Mouse (Mus musculus) C2C12 (cell line): ENCODE measurements around the gene Tbc1d14. TPM values are rescaled to one million over a fixed set of nuclear protein-coding genes. Genes with fewer than 3 reads are reported as not detected.

Experiments used
- H3K27me3 ChIP-seq: one replicate; pipeline ENCODE4 v1.6.1; 2011; ENCODE audit not compliant: control insufficient read depth, insufficient read depth, insufficient read length
- H3K36me3 ChIP-seq: one replicate; pipeline ENCODE4 v1.6.1; 2011; ENCODE audit not compliant: control insufficient read depth, insufficient read depth
- H3K4me3 ChIP-seq: one replicate; pipeline ENCODE4 v1.5.1; 2011; ENCODE audit warnings: mild to moderate bottlenecking, control low read depth; ENCODE audit not compliant: poor library complexity, insufficient read depth, severe bottlenecking
- H3K79me2 ChIP-seq: one replicate; pipeline ENCODE4 v1.6.1; 2011; ENCODE audit not compliant: control insufficient read depth, insufficient read depth
- H3K79me3 ChIP-seq: one replicate; pipeline ENCODE4 v1.6.1; 2011; ENCODE audit warnings: low read depth, control low read depth
- H3ac ChIP-seq: one replicate; pipeline ENCODE3; 2011; ENCODE audit warnings: low read depth; ENCODE audit not compliant: control insufficient read depth, insufficient read length
- CEBPB ChIP-seq: IDR thresholded peaks from one replicate; pipeline ENCODE4 v1.6.1; 2011; ENCODE audit warnings: low read depth, mild to moderate bottlenecking, control low read depth, moderate library complexity
- CTCF ChIP-seq: IDR thresholded peaks from one replicate; pipeline ENCODE4 v1.5.1; 2011; ENCODE audit not compliant: control insufficient read depth, insufficient read depth, insufficient read length
- FOSL1 ChIP-seq: IDR thresholded peaks from one replicate; pipeline ENCODE4 v1.8.0; 2011; ENCODE audit warnings: mild to moderate bottlenecking, low read length; ENCODE audit not compliant: poor library complexity, insufficient read depth, severe bottlenecking
- MAX ChIP-seq: IDR thresholded peaks from one replicate; pipeline ENCODE4 v1.6.1; 2011; ENCODE audit warnings: mild to moderate bottlenecking, control low read depth
- MYOD1 ChIP-seq: IDR thresholded peaks from one replicate; pipeline ENCODE4 v1.6.1; 2011; ENCODE audit warnings: low read depth; ENCODE audit not compliant: control insufficient read depth, insufficient read length
- MYOG ChIP-seq: IDR thresholded peaks from one replicate; pipeline ENCODE4 v1.6.1; 2011; ENCODE audit not compliant: control insufficient read depth, insufficient read length; ENCODE audit errors: extremely low read depth
- USF1 ChIP-seq: IDR thresholded peaks from one replicate; pipeline ENCODE4 v1.6.1; 2011; ENCODE audit warnings: low read depth, mild to moderate bottlenecking, control low read depth, moderate library complexity
- polyA plus RNA-seq: library from polyadenylated mRNA; unstranded; fragments of >200 nt; fragmentation: generic; extraction: Trizol; gene quantifications from one replicate; pipeline ENCODE4 v1.2.1, GENCODE M21; 2012; ENCODE audit warnings: missing spikeins

The Tbc1d14 gene
- polyA plus RNA-seq, 1 experiment: 10.7 TPM

- peaks cover 6% of the 10 kb centered on the region for H3K36me3 ChIP-seq
- no peak overlapping the region for H3ac ChIP-seq
- H3K79me2 ChIP-seq: peaks cover 77% of the 10 kb centered on the region
- no peak overlapping the region for H3K4me3 ChIP-seq
- H3K27me3 ChIP-seq: no peaks in the 10 kb centered on the region
- no peak for TF ChIP-seq FOSL1
- no peak for TF ChIP-seq CEBPB
- TF ChIP-seq USF1: no peak
- TF ChIP-seq MYOG: no peak
- TF ChIP-seq MYOD1: no peak
- TF ChIP-seq MAX: no peak
- TF ChIP-seq CTCF: no peak
- H3K79me3 ChIP-seq: peaks cover 47% of the 10 kb centered on the region
These were observed 112.7 kb downstream of the Tbc1d14 start for GRCm38 (mm10) chr5:36480398-36480797.

DNA sequence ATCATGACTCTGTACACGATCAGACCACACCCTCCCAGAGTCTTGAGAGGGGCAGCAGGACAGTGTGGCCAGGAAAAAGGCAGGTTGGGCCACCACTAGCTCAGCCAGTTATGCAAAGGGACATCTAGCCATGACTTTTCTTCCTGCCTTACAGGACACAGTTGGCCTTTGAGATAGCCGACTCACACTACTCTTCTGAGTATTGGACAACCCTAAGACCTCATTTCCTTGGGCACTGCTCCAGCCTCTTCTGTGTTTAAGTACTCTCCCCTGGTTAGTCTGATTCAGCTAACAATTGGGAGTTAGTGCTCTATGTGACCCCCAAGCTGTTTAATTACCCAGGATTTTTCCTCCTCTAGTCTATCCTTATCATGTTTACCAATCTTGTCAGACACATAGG is 113.3 kb downstream of the Tbc1d14 start:
- Histone ChIP-seq H3ac (no peak overlapping the region), H3K79me2 (peaks cover 77% of the 10 kb centered on the region), H3K36me3 (peaks cover 10% of the 10 kb centered on the region), H3K4me3 (no peak overlapping the region), H3K79me3 (peaks cover 47% of the 10 kb centered on the region), H3K27me3 (no peaks in the 10 kb centered on the region)
- no peak for TF ChIP-seq MAX
- TF ChIP-seq CEBPB: no peak
- no peak for TF ChIP-seq FOSL1
- TF ChIP-seq CTCF: no peak
- no peak for TF ChIP-seq MYOD1
- TF ChIP-seq MYOG: no peak
- TF ChIP-seq USF1: no peak

- H3K36me3 ChIP-seq: peaks cover 19% of the 10 kb centered on the region
- H3K27me3 ChIP-seq: no peaks in the 10 kb centered on the region
- TF ChIP-seq MYOG (no peak), MAX (no peak), CTCF (no peak), CEBPB (no peak), MYOD1 (no peak), FOSL1 (no peak), USF1 (no peak)
- no peak overlapping the region for H3ac ChIP-seq
- H3K4me3 ChIP-seq: no peak overlapping the region
- peaks cover 47% of the 10 kb centered on the region for H3K79me3 ChIP-seq
- H3K79me2 ChIP-seq: peaks cover 76% of the 10 kb centered on the region
These were observed 114.3 kb downstream of the Tbc1d14 start for GRCm38 (mm10) chr5:36478540-36479420.

DNA sequence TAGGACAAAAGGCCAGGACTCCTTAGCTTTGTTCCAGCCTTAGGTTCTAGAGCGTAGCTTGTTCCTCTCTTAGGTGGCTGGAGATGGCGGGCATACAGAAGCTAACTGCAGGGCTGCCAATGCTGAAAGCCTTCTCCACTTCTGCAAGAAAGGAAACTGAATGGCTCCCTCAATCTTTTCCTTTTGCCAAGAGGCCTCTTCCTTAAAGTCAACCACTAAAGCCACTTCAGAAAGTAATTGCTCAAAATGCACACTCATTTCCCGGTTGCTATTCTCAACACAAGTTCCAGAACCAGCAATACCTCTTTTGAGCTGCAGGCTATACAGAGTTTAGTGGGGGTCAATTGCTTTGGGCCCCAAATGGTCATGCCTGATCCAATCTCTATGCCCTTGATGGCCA is 115.6 kb downstream of the Tbc1d14 start:
- peaks cover 63% of the 10 kb centered on the region for H3K79me2 ChIP-seq
- H3K79me3 ChIP-seq: peaks cover 37% of the 10 kb centered on the region
- H3K27me3 ChIP-seq: no peaks in the 10 kb centered on the region
- H3ac ChIP-seq: no peak overlapping the region
- H3K36me3 ChIP-seq: peaks cover 30% of the 10 kb centered on the region
- TF ChIP-seq USF1 (no peak), MAX (no peak), FOSL1 (no peak), CTCF (no peak), MYOD1 (no peak), CEBPB (no peak)
- H3K4me3 ChIP-seq: no peak overlapping the region

GRCm38 (mm10) chr5:36474283-36474682 is 118.8 kb downstream of the Tbc1d14 start:
- Histone ChIP-seq H3K79me2 (peaks cover 53% of the 10 kb centered on the region), H3K27me3 (no peaks in the 10 kb centered on the region), H3K4me3 (no peak overlapping the region), H3K36me3 (peaks cover 62% of the 10 kb centered on the region), H3ac (no peak overlapping the region), H3K79me3 (peaks cover 14% of the 10 kb centered on the region)
- TF ChIP-seq CTCF (peak; percentile 40), USF1 (no peak), FOSL1 (no peak), CEBPB (no peak), MYOG (no peak), MAX (no peak), MYOD1 (no peak)
